Mouse (Mus musculus): ENCODE data around the gene Yeats4.
A peak's percentile ranks its signal among the peaks of the same experiment; 100 is the strongest.

Yeats4 gene

DNA sequence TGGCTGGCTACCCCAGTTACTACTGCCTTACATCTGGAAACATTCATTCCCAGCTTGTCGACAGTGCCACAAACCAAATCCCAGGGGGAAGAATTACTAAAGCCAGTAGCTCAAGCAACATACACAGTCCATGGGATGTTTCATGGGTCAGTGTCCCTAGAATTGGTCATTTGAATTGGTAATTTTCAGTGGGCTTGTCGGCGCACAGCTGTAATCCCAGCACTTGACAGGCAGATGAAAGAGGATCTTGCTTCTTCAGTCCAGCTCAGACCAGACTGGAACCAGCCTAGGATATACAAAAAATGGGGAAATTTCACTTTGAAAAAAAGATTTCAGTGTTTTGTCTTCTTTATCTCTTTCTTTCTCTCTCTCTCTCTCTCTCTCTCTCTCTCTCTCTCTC, 24.6 kb downstream of the Yeats4 start:
- DNase-seq: peak; percentile 17

DNA sequence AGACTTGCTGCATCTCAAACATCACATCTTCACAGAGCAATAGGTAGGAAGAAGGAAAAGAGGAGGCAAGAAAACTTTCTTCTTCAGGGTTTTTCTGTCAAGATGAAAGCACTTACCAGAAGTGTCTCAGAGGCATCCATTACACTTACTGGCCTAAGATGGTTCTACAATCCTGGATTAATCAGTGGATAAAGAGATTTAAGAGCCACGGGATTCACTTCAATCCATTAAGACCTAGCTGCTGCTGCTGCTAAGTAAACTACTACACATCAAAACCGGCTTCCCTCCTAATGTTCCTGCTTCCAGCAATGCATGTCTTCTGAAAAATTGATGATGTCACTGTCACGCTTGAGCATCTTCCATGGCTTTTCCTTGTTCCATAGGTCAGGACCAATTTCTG, 27.6 kb downstream of the Yeats4 start:
- DNase-seq: no peak

DNA sequence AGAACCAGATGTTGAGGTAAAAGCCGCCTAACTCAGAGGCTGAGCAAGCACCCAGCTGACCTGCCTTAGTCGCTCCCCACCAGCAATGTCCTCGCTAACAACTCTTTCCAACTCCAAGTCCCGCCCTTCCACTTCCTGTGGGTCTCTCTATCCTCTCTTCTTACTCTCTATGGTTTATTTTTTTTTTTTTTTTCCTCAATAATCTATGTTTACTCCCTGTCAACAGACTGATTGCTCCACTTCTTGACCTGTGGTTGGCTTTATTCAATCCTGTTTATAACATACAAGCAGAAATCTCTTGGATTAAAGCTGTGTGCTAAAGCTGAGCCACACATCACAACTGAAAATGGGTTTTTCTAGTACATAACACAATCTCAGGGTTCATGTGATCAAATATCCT, 28.6 kb downstream of the Yeats4 start:
- DNase-seq: no peak

DNA sequence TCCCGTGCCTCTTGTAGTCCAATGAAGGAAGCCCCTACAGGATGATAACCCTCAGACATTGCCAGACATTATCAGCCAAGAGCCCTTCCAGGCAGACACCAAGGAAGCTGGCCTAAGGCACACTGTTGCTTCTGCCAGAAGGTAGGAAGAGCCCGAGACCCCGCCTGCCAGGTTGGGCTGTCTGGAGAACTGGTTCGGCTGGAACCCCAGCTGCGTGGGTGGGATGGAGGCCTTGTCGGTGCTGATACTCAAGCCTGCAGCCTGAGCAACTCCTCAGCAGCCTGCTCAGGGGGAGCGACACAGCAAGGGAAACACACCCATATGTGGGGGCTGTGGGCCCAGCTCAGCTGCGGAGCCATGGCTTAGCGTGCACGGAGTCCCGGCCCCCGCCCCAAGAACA, 29.3 kb downstream of the Yeats4 start:
- no peak for DNase-seq

DNA sequence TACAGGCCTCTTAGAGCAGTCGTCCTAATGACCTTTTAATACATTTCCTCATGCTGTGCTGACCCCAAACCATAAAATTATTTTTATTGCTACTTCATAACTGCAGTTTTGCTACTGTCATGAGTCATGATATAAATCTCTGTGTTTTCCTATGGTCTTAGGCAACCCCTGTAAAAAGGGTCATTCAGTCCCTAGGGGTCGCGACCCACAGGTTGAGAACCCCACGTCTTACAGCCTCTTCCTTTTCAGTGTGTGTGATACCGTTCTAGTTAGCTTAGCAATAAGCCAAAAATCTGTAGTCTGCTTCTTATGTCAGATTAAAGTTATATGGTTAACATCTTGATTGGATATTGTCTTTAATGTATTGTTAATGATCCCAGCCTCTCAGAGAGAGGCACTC, 30.9 kb downstream of the Yeats4 start:
- no peak for DNase-seq

DNA sequence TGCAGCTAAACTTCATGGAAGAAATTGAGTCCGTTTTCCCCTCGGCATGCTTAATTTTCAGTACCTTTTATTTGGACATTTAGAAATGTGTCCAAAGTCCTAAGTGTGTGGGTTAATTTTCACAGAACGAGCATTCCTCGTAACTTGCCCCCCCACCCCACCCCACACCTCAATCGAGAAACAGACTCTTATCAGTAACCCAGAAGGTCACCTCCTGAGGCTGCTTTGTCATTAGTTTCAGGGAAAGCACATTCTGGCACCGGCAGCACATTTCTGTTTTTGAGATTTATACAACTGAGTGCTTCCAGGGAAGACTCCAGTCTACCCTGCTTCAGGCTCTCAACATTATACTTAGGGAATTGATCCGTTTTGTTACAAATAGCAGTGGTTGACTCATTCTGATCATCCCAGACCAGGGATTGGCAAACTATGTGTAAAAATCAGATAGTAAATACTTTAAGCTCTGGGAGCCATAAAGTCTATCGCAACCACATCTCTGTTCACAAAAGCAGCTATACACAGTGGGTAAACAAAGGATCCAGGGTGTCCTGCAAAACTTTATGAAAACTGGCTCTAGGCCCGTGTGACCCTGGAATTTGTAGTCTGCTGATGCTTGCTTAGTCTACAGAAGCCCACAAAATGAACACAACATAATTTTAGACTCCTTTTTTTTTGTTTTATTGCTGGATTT, 38.8 kb downstream of the Yeats4 start:
- no peak for DNase-seq

DNA sequence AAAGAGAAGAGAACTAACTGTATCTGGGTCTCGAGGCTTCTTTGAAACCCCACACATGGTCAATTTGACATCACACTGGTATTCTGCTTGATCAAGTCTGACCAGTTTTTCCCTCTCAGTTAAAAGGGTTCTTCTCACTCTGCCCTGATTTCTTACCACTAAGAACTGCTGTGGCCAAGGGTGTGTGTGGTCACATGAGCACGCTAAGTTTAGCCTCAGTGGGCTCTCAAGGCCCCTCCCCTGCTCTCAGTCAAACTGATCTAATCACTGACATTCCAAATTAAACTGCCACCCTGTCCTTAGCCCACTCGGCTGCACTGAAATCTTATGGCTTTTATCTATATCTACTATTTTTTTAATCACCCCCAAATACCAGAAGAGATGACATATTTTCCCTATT, 43.2 kb downstream of the Yeats4 start:
- DNase-seq: no peak

DNA sequence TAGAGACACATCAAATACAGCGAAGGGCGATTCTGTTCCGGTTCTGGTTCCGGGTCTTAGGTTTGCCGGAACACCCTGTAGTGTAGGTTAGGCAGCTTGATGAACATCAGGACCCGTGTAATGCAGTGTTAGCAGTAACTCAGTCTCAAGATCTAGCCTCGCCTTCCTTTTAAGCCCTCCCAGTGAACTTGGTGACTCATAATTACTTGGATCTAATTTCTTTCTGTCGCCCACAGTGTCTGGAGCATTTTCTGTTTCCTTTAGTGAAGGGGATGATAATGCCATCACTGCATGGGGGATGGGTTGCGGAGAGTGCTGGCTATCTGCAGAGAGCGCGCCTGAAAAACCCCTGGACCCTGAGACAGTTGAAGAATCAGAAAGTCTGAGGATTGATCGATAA, 49.7 kb downstream of the Yeats4 start:
- DNase-seq: no peak

DNA sequence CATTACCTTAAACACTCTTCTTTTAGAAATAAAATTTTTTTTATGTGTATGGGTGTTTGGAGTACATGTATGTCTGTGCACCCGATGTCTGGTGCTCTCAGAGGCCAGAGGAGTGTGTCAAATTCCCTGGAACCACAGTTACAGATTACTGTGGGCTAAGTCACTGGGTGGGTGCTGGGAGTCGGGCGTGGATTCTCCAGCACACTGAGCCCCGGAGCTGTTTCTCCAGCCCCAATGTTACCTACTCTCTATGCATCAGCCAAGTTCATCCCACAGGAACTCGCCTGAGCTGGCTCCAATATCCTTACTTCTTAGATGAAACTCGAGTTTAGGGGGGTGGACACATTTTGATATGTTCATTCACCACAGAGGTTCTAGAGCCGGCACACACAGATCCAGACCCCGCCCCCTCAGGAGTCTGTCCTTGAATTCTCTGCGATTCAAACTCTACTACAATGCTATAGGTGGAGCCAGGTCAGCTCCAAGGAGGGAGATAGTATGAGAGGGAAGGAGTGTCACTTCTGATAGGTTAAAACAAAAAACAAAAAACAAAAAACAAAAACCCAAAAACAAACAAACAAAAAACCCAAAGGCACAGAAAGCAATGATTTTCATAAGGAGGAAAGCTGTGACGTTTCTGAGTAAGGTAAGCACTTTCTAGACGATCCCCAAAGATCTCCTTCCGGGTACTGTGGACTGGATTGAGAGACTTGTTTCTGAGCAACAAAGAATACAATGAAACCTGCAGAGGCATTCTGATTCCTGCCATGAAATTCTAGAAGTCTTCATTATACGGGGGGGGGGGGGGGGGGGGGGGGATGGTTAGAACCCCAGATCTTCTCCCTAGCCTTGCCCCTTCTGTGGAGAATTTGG, 50.5 kb downstream of the Yeats4 start:
- no peak for DNase-seq

DNA sequence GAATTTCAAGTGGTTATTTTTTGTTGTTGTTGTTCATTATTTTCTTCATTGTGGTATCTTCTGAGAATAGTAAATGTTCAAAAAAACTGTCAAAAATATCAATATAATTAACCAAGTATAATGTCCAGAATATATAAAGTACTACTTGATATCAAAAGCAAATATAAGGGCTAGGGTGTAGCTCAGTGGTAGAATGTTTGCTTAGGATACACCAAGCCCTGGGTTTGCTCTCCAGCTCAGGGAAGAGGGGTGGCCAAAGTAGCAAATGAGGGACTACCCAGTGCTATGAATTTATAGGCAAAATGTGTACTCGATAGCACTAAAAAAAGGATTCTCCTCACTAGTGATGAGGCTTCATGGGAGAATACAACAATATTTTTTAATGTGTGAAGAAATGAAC, 51.2 kb downstream of the Yeats4 start:
- no peak for DNase-seq

DNA sequence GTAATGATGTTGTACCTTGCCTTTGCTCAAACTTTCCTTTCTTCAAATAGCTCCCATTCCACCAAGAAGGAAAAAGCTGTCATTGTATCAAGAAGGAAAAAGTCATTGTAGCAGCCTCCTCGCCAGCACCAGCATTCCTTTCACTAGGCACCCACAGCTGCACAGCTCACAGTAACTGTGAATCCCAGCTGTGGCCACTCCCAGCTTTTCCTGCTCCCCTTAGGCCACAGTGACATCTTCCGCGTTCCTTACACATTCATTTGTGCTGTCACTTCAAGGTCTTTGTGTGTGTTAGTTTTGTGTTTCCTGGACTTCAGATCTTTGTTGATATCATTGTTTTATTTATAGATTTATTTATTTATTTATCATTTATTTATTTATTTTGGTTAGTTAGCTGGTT, 52.2 kb downstream of the Yeats4 start:
- DNase-seq: no peak

DNA sequence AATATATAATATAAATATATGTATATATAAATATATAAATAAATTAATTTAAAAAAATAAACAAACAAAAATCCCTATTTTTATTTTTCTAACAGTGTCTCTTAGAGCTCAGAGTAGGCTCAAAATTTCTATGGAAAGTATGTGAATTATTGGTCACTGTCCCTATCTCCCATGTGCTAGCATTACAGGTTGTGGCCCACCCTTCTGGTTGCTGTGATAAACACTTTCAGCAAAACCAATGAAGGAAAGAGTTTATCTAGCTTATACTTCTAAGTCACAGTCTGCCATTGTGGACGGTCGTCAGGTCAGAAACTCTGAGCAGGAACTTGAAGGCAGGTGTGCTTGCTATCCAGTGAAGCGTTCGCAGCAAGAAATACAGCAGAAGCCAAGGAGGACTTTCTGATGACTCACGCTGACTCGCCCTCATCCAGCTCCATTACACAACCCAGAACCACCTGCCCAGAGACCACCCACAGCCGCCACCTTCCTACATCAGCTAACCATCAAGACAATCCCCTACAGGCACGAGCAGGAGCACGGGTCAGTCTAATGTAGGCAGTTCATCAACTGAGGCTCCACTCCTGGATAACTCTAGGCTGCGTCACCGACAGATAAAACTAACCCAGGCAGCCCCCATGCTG, 57.4 kb downstream of the Yeats4 start:
- DNase-seq: no peak
